Mouse (Mus musculus) stomach, embryonic 14.5 days (tissue): ENCODE results near the gene Map4k3. TPM values are rescaled to one million over a fixed set of nuclear protein-coding genes. Genes with fewer than 3 reads are reported as not detected.

Experiments
- ATAC-seq: fragments of 200-750 bp; cut with Nextera tagmentation; 2 replicates; pipeline ENCODE4 v1.8.0; 2017; ENCODE audit warnings: low read depth, moderate TSS enrichment; ENCODE audit not compliant: insufficient number of reproducible peaks, insufficient read depth, low FRiP score
- H3K27ac ChIP-seq: fragments of 300-500 bp; sonication (generic); 2 replicates; pipeline ENCODE4 v1.5.1; 2014; ENCODE audit warnings: mild to moderate bottlenecking, low read length, moderate library complexity, mixed read lengths
- H3K27me3 ChIP-seq: fragments of 300-500 bp; sonication (generic); 2 replicates; pipeline ENCODE4 v1.6.1; 2014; ENCODE audit warnings: low read length, control low read depth, mixed read lengths; ENCODE audit not compliant: control insufficient read depth, insufficient read depth
- H3K36me3 ChIP-seq: fragments of 300-500 bp; sonication (generic); 2 replicates; pipeline ENCODE4 v1.6.1; 2014; ENCODE audit warnings: mild to moderate bottlenecking, control low read depth, low read length, moderate library complexity, mixed read lengths; ENCODE audit not compliant: control insufficient read depth, insufficient read depth
- H3K4me1 ChIP-seq: fragments of 300-500 bp; sonication (generic); 2 replicates; pipeline ENCODE4 v1.6.1; 2014; ENCODE audit warnings: low read length, control low read depth, mixed read lengths; ENCODE audit not compliant: control insufficient read depth, insufficient read depth
- H3K4me2 ChIP-seq: fragments of 300-500 bp; sonication (generic); replicated peaks from 2 replicates; pipeline ENCODE4 v1.6.1; 2014; ENCODE audit warnings: low read depth, low read length, control low read depth
- H3K4me3 ChIP-seq: fragments of 300-500 bp; sonication (generic); 2 replicates; pipeline ENCODE4 v1.5.1; 2014; ENCODE audit warnings: low read depth, low read length, control low read depth
- H3K9ac ChIP-seq: fragments of 300-500 bp; sonication (generic); replicated peaks from 2 replicates; pipeline ENCODE4 v1.6.1; 2014; ENCODE audit warnings: low read depth, mild to moderate bottlenecking, control low read depth, low read length, moderate library complexity, mixed read lengths
- H3K9me3 ChIP-seq: fragments of 300-500 bp; sonication (generic); 2 replicates; pipeline ENCODE4 v1.6.1; 2016; ENCODE audit warnings: low read depth, low read length, control low read depth; ENCODE audit not compliant: control insufficient read depth
- WGBS: fragments of 180-500 bp; shearing (Covaris S2); extraction: QIAGEN DNeasy Blood & Tissue Kit; methylation state at CpG from one replicate; pipeline ENCODE4 v1.1.7; 2014; 5-methylcytosine and 5-hydroxymethylcytosine counted together
- polyA plus RNA-seq: library from polyadenylated mRNA; unstranded; fragments of >200 nt; fragmentation: Nextera tagmentation; extraction: Ambion mirVana; gene quantifications from 2 replicates; pipeline ENCODE4 v1.2.1, GENCODE M21; 2014

Gene Map4k3
- polyA plus RNA-seq, 1 experiment from 2014 or later, result 39.5 TPM

DNA sequence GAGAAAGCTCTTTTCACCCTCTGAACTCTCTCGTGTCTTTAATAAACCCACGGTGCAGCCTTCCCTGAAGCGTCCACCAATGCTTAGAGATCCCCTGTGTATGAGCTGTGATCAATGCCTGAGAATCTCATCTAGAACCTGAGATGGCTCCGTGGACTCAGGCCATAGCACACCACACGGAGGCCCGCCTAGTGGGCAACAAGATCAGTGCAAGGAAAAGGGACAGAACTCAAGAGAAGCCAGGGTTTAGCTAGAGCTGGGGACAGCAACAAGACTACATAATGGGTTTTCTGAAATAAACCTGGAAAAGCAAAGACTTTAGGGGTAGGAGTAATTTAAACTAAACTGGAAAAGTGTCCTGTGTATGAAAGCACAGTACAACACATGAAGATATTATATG, 5.2 kb downstream of the Map4k3 start:
- Histone ChIP-seq H3K36me3 (no peaks in the 10 kb centered on the region), H3K4me1 (peaks cover 16% of the 10 kb centered on the region), H3K4me3 (no peak overlapping the region), H3K9me3 (no peaks in the 10 kb centered on the region), H3K27ac (no peak overlapping the region), H3K4me2 (no peak overlapping the region), H3K9ac (no peak overlapping the region), H3K27me3 (no peaks in the 10 kb centered on the region)
- WGBS, result 77% methylated on average over 6 of the region's 6 CpGs
- ATAC-seq, result no peak

DNA sequence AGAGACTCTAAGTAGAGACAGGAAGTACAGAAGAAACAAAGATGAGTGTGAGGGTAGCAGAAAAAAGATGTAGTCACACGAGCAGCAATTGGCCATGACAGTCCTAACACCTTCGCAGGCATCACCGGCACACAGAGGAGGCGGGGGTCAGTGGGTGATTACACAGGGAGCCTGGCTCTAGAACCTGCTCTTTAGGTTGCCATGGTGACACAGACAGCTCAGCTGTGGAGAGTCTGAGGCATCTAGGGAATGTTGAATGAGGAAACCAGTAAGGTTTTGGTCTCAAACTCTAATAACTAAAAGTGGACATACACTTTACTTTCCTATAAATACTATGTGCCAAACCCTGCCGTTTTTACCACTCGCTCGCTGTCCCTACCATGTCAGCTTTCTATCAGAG, 6.6 kb downstream of the Map4k3 start:
- no peaks in the 10 kb centered on the region for H3K27me3 ChIP-seq
- H3K4me3 ChIP-seq, result no peak overlapping the region
- 0 out of 2 replicates have a peak overlapping the region, but pooled peaks have one; percentile 22 for H3K27ac ChIP-seq
- no peaks in the 10 kb centered on the region for H3K9me3 ChIP-seq
- H3K9ac ChIP-seq, result no peak overlapping the region
- WGBS, result 49% methylated on average over 7 of the region's 7 CpGs
- peaks cover 14% of the 10 kb centered on the region for H3K4me1 ChIP-seq
- no peak overlapping the region for H3K4me2 ChIP-seq
- no peaks in the 10 kb centered on the region for H3K36me3 ChIP-seq
- no peak for ATAC-seq

DNA sequence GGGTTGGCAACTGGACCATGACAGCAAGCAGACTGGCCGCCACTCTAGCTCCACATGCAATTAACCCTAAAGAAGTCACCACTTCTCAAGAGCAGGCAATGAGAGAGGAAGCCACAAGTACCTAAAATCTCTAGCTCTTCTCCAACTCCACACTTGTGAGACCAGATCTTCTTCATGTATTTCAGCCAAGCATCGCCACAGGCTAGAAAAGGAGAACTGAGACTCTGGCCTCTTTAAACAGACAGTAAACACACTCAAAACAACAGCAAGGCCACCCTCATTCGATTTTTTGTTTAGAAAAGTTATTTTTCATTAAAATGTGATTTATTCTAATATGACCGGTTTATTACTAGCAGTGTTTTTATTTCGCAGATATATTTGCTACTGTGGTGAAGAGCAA, 9.0 kb downstream of the Map4k3 start:
- Histone ChIP-seq H3K27me3 (no peaks in the 10 kb centered on the region), H3K27ac (no peak overlapping the region), H3K9ac (no peak overlapping the region), H3K4me3 (no peak overlapping the region), H3K36me3 (no peaks in the 10 kb centered on the region), H3K4me2 (no peak overlapping the region), H3K9me3 (no peaks in the 10 kb centered on the region), H3K4me1 (peaks cover 5% of the 10 kb centered on the region)
- ATAC-seq, result no peak
- WGBS, result 91% methylated on average over 5 of the region's 5 CpGs

DNA sequence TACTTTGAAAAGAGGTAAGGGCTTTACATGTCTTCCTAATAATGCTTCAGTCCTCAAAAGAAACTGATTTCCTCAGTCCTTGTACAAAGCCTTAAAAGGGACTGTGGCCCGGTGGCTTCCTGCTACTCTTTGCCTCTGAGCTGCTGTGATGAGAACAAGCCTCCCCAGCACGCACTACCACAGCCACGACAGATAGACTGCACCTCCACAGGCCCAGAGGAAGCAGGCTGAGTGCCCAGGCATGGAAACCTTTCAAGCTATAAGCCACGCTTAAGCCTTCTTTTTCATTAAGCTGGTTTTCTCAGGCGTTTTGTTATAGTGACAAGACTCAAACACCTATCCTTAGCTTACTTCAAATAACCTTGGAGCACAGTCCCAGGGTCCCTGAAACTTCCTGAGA, 10.0 kb downstream of the Map4k3 start:
- Histone ChIP-seq H3K36me3 (no peaks in the 10 kb centered on the region), H3K4me1 (peaks cover 5% of the 10 kb centered on the region), H3K27me3 (no peaks in the 10 kb centered on the region), H3K4me3 (no peak overlapping the region), H3K9me3 (no peaks in the 10 kb centered on the region), H3K27ac (no peak overlapping the region), H3K9ac (no peak overlapping the region), H3K4me2 (no peak overlapping the region)
- no peak for ATAC-seq
- 81% methylated on average over 5 of the region's 5 CpGs for WGBS

DNA sequence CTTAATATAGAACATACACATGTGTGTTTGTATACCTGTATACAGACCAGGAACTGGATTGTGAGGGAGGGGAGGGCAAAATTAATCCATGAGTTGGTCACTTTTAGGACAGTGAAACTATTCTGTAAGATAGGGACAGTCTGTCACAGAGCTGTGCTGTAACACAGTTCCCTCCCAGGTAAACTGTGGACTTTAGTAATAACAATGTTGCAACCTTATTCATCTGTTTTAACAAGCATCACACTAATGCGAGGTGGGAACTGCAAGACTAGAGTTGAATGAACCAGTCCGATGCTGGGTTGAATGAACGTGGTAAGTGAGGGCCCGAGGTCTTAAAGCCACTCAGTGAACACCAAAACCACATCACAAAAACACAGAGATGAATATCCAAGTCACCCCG, 14.7 kb downstream of the Map4k3 start:
- no peak for ATAC-seq
- Histone ChIP-seq H3K4me3 (no peak overlapping the region), H3K4me1 (peaks cover 30% of the 10 kb centered on the region), H3K9me3 (no peaks in the 10 kb centered on the region), H3K4me2 (no peak overlapping the region), H3K36me3 (no peaks in the 10 kb centered on the region), H3K27me3 (no peaks in the 10 kb centered on the region), H3K27ac (no peak overlapping the region), H3K9ac (no peak overlapping the region)
- WGBS, result 96% methylated on average over 5 of the region's 5 CpGs

DNA sequence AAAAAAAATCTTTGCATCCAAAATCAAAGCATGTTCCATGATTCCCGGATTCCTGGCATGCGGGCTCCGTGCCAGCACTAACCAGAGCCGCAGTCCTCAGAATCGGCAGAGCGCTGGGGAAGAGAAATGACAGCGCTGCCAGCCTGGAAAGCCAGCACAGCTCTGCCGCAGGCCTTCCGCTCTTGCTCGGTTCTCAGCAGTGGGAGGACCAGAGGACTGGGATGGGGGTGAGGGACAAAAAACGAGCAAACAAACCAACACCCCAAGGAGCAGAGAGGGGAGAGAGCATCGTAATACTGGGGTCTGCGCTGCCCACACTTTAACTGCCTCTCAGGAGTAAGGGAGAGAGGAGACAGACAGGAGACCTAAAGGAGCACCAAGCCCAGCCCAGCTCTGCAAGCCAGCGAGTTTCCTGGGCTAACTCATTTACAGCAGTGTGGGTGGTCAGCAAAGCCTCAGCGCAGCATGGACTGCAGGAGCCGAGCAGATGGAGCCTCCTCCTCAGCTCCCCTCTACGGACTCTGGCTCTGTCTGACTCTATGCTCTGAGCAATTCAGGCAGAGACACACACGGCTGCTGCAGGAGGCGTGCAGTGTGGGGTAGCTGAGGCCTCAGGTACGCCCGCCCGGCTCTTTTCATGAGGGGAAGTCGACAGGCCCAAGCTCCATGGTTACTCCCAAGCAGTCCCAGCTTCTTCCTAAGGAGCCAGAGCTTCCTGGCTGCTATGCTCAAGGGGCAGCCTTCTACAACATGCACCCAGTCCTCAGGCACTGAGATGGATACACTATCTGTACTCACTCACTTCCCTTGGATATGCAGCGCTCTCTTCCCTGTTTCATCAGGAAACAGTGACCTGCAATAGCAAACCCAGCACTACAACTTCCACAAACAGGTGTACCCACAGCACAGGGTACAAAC, 18.1 kb downstream of the Map4k3 start:
- Histone ChIP-seq H3K9ac (no peak overlapping the region; the same call in 1 of the 2 replicates), H3K4me1 (peaks cover 45% of the 10 kb centered on the region), H3K4me2 (peak overlapping the region; percentile 38), H3K36me3 (no peaks in the 10 kb centered on the region), H3K27ac (peak overlapping the region; percentile 89), H3K4me3 (no peak overlapping the region), H3K27me3 (no peaks in the 10 kb centered on the region), H3K9me3 (no peaks in the 10 kb centered on the region)
- ATAC-seq, result peak; percentile 80
- 20% methylated on average over 24 of the region's 24 CpGs for WGBS

DNA sequence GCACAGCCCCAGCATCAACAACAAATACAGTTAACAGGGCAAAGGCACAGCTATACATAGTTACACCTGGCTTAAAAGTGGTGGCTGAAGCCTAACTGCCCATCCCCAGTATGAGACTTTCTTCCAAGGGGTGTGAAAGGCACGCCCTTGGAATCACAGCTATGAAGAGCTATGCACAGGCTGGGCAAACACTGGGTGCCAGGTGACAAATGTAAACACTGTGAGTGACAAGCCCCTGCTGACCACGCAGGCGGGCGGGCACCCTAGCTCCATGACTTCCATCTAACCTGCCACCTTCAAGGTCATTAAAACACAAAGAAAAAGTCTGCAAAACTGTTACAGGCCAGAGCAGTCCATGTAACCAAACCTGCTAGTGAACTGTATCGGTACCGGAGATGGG, 19.5 kb downstream of the Map4k3 start:
- no peak overlapping the region for H3K4me3 ChIP-seq
- H3K4me1 ChIP-seq, result peaks cover 49% of the 10 kb centered on the region
- H3K27ac ChIP-seq, result no peak overlapping the region
- 57% methylated on average over 6 of the region's 6 CpGs for WGBS
- H3K27me3 ChIP-seq, result no peaks in the 10 kb centered on the region
- no peaks in the 10 kb centered on the region for H3K36me3 ChIP-seq
- H3K9me3 ChIP-seq, result no peaks in the 10 kb centered on the region
- no peak overlapping the region for H3K4me2 ChIP-seq
- no peak overlapping the region for H3K9ac ChIP-seq
- peak; percentile 86 for ATAC-seq

DNA sequence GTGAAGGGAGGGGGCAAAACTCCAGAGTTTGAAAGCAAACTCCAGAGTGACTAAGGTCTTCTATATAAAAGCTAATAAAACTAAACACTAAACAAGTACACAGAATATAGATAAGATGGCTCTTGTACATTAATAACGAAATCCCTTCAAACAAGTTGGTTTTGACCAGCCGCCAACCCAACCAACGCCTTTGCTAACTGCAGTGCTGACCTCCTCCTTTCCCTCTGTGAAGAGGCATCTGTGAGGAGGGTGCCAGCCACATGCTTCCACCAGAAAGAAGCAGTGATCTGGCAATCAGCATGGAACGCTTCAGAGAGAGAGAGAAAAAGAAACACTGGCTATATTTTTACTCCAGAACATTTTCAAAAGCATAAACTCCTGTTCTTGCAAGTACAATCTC, 21.1 kb downstream of the Map4k3 start:
- Histone ChIP-seq H3K9ac (no peak overlapping the region), H3K9me3 (no peaks in the 10 kb centered on the region), H3K4me2 (no peak overlapping the region), H3K27ac (no peak overlapping the region), H3K27me3 (no peaks in the 10 kb centered on the region), H3K36me3 (no peaks in the 10 kb centered on the region), H3K4me3 (no peak overlapping the region), H3K4me1 (peaks cover 47% of the 10 kb centered on the region)
- ATAC-seq, result no peak
- WGBS, result 61% methylated on average over 4 of the region's 4 CpGs

DNA sequence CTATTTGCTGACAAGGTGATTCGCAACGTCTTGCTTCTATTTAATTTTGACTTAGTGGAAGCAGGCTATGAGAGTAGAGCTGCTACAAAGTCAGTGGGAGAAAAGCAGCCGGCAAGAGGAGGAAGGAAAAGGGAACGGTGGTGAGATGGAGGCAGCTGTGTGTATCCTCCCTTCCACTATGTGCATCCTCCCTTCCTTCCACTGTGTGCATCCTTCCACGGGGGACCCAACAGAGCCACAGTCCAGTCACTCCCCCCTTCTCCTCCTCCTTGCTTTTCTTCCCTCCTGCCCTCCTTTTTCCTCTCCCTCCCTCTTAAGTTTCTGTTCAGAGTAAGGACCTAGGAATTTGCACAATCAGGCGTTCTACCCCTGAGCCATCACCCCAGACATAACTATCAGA, 21.7 kb downstream of the Map4k3 start:
- 57% methylated on average over 6 of the region's 6 CpGs for WGBS
- H3K4me3 ChIP-seq, result no peak overlapping the region
- H3K27me3 ChIP-seq, result no peaks in the 10 kb centered on the region
- H3K27ac ChIP-seq, result no peak overlapping the region
- ATAC-seq, result no peak
- no peaks in the 10 kb centered on the region for H3K9me3 ChIP-seq
- H3K9ac ChIP-seq, result no peak overlapping the region
- H3K4me1 ChIP-seq, result peaks cover 44% of the 10 kb centered on the region
- H3K4me2 ChIP-seq, result no peak overlapping the region
- H3K36me3 ChIP-seq, result no peaks in the 10 kb centered on the region
